Mouse (Mus musculus) T-cell, adult 2 months (primary cell): Measurements from ENCODE around the gene Abcc12.

ENCODE experiments used
- DNase-seq: peaks from one replicate; pipeline ENCODE4 v3.0.0; 2022; ENCODE audit warnings: low spot score

The Abcc12 gene

DNA sequence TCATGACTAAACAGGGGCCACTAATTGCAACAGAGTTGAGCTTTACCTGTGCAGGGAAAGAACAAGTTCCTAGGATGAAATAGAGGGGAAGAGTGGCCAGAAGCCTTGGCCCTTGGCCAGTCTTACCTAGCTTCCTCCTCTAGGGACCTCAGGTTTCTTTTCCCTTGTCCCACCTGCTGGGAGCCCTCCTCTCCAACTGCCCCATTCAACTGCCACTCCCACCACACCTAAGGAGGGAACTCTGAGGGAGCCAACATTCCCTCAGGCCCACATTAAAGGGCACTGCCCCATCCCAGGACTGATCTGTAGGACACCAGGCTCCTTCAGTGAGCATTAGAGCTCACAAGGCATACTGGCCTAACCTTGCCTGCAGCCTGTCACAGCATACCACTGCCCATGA, at the start of gene Abcc12:
TSS of gene Abcc12 (minus strand) at position 229 of the 400 bp plus-strand sequence.
- no peak for DNase-seq

DNA sequence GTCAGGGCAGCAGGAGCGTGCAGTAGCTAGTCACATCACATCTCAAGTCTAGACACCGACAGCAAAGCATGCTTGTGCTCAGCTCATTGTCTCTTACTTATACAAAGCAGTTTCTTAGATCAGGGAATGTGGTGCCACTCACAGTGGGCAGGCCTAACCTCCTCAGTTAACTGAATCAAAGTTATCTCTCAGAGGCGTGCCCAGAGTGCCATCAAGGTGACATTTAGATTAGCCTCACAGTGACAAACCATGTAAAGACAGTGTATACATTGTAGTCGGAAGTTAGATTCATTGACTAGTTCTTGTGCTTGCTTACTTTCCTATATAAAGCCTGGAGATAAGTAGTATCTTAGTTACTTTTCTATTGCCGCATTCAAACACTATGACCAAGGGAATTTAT, 49.7 kb upstream of the Abcc12 start:
- DNase-seq: no peak

DNA sequence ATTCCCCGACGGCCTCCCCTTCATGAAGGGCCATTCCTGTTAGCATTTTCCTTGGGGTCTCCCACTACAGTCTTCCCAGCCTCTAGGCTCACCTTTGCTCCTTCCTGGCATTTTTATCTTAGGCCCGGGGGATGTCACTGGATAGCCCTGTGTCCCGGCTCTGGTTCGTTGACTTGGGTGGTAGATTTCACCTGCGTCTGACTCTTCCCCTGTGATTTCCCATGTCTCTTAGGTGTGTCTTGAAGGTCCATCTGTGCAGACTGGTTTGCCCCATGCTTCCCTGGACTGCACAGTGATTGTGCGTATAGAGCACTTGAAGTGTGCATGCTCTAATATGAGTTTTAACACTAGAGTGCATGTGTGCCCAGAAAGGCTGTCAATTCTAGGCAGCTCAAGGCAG, 44.4 kb upstream of the Abcc12 start:
- DNase-seq: peak; percentile 2

DNA sequence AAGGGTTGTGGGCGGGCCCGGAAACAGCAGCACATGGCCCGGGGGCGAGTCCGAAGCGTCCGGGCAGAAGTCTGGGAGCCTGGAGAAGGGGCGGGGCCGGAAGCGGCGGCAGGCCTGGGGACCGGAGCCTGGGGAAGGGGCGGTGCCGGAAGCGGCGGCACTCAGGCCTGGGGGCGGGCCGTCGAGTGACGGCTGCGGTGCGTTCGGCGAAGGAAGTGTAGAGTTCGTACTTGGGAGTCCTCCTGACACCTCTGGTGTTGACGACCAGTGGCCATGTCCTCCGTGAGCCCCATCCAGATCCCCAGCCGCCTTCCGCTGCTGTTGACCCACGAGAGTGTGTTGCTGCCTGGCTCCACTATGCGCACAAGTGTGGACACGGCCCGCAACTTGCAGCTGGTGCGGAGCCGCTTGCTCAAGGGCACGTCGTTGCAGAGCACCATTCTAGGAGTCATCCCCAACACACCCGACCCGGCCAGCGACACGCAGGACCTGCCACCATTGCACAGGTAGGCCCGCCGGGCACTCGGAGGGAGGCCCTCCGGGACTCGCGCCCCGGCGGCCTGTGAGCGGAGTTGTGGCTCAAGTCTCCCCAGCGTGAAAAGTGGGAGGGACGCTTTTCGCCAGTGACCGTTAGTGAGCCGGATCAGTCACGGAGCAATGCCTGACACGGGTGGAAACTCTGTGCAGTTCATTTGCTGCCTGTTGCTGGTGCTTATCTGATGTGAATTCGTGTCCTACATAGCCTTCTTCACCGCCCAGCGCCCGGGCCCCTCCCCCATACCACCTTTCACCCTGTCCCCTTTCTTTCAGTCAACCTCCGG, 43.6 kb upstream of the Abcc12 start, which contains the start of gene Lonp2:
TSS of gene Lonp2 (plus strand) at position 133 of the 821 bp plus-strand sequence.
- DNase-seq: peak; percentile 96

DNA sequence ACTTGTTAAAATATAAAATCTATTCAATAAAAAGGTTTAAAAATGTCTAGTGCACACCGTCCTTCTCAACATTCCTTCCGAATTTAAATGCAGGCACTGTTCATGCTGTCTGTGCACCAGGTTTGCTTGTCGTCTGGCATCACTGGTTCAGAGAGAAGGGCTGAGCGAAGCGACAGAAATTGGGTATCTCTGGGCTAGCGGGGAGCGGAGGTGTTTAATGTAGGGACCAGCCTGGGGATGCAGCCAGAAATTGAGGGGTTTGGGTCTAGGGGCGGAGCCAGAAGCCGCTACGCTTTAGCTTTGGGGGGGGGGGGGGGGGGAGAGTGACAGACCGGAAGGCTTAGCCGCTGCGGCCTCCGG, 43.0 kb upstream of the Abcc12 start:
- DNase-seq: no peak

DNA sequence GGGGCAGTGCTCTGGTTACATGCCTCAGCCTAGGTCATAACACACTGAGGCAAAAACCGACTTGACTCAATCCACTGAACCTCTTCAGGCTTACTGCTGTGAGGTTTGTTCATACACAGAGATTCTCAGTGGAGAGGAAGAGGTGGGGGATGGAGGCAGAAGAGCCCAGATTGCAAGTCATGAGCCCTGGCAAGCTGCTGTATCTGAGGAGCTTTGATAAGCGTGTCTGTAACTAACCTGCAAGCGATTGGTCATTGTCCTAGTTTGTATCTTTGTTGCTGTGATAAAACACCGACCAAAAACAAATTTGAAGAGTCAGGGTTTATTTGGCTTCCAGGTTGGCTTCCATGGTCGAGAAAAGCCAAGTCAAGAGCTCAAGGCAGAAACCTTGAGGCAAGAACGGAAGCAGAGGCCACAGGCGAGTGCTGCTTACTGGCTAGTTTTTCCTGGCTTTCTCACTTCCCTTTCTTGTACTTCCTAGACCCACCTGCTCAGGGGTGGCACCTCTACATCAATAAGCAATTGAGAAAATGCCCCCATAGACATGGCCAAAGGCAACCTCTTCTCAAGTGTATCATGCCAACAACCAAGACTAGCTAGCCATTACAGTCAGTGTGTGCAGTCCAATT, 37.4 kb upstream of the Abcc12 start:
- DNase-seq: no peak

DNA sequence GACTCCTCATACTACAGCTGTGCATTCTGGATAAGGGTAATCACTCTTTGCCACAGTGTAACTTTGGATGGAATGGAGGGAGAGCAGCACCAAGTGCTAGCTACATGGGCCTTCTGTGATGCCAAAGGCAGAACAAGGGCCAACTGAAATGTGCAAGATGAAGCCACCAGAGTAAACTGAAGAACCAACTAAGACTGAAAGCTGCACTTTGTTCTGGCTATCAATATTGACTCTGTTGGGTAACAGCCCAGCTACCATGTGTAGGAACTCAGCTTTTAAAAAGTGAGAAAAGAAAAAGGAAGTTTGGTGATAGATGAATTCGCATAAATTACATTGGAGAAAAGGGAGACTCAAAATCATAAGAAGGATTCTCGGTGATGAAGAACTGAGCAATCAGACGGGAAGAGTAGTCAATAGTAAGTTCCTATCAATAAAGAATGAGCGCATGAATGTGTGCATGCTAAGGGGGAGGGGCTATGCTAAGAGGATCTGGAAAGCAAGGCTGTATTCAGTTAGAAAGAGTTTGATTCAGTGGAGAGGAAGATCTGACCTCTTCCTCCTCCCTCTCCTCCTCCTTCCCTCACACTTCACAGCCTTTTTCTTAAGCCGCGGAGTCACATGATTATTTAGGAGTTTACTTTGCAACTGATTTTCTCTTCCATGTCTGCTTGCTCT, 34.7 kb upstream of the Abcc12 start:
- no peak for DNase-seq

DNA sequence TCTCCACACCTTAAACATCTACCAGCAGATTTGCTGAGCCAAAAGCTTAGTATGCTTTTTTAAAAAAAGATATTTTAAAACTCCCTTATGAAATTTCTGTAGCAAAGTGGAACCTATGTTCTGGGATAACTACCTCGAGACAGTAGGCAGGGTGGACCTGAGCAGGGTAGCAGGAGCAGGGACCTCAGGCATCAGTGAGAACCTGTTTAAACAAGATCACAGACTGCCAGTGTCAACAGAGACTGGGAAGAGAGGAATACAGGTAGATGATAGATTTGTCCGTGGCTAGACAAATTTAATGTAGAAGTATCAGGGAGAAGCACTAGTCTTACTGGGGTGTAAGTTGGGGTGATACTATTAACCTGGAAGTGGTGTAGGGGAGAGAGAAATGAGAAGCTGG, 33.3 kb upstream of the Abcc12 start:
- no peak for DNase-seq

DNA sequence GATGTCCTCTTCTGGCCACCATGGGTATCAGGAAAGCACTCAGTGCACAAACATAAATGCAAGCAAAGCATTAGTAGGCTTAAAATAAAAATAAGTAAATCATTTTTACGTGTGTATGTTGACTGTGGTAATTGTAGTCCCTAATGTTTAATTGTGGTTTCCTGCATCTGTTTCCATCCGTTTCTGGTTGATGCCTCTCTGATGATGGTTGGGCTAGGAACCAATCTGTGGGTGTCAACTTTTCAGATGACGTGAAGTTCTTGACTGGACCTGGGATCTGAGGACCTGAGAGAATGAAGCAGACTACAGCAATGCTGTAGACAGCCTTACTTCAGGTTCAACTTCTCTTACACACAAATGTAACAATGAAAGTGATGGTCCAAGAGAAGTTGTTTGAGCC, 24.2 kb upstream of the Abcc12 start:
- DNase-seq: no peak

DNA sequence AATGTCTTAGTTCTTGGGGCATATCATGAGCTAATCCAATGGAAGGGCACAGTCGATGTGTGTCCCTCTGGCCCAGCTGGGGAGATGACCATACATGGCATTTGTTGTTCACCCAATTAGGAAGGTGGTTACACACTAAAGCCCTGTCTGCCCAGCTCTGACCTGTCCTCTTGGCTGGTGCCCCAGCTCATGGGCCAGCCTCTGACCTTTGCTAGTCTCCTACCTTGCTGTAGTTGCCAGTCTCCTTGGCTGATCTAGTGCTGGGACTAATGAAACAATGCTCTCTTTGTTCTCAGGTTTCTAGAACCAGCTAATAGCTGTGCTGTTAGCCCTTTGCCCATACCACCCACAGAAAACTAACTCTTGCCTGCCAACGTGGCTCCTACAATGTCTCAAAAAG, 22.7 kb upstream of the Abcc12 start:
- no peak for DNase-seq

DNA sequence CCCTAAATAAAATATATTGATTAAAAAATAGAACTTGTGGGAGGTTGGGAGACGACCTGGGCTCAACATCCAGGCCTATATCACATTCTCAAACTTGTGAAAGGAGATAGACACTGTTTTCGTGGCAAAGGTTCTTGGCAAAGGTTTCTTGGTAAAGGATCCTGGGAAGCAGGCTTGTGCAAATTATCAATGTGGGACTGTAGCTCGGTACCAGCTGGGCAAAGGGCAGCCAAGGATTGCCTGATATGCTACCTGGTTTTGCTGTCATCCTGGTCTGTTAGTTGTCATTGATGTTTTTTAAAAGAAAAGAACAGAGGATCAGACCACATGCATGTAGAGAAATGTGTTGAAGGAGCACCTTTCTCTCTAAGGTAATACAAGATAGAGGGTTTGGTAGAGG, 19.8 kb upstream of the Abcc12 start:
- DNase-seq: no peak

DNA sequence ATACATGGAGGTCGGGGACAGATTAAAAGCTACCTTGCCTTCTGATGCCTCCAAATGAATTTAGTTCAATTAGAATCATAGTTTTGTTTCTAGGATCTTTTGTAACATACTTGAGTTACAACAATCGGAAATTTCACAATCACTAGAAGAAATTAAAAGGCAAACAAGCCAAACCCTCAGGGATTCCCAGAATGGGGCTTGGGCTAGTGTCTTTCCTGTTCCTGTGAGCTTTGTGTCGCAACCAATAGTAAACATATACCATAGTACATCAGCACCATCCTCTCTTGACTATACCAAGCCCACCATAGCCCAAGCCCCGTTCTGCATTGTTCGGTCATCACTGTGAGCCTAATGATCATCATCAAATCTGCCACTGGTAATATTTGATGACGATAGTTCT, 18.8 kb upstream of the Abcc12 start:
- no peak for DNase-seq

DNA sequence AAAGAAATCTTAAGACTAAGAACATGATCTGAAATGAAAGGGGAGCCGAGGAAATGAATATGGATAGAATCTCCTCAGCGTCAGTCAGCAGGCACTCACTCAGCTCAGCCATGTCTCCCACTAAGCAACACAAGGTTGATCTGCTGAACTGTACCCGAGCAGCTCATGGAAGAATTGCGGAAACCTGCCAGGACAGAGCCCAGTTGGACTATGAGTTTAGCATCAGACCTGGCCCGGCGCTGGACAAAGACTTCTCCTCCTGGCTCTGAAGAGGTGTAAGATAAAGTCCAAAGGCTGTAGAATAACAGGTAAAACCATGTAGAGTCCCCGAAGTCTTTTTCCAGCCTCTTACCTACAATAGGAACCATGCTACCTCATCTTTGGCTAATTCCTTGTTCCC, 17.2 kb upstream of the Abcc12 start:
- DNase-seq: no peak

DNA sequence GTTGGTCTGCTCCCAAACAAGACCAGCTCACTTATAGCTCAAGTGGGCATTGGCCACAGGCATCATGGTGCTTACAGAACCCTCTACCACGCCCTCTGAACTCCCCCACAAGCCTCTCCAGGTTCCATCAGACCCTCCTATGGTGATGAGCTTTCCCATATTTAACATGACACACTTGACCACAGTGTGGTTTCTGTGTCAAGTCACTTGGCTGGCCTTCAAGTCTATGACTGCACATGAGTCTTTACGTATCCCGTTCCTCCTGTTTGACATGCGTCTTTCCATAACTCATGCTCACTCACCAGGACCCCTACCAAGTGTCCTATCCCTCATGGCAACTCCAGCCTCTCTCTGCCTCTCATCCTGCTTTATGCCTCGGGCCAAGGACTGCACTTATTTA, 15.2 kb upstream of the Abcc12 start:
- no peak for DNase-seq

DNA sequence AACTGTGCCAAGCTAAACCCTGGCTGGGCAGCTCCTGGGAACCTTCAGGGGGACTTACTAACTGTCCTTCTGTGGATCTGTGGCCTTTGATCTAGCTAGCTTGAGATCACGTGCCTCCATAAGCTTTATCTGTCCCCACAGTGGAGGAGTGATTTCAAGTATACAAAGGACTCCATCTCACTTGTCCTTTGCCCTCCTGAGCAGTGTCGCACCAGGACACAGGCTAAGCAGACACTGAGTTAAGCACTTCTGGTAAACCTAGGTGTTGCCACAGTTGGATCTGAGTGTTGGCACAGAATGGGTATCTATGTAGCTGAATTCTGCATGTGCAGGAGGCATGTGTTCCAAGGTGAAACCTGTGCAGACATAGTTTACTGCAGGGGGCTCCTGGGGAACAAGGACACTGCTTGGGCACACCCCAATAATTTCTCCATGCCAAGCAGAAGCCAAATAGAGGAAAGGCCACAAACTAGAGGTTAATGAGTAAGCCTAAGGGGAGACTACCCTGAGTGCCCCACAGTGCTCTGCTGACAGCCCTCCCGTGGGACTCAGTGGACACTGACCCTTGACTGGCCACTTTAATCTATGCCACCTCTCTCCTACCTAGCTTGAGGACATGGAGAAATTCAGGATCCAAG, 13.8 kb upstream of the Abcc12 start:
- DNase-seq: no peak

DNA sequence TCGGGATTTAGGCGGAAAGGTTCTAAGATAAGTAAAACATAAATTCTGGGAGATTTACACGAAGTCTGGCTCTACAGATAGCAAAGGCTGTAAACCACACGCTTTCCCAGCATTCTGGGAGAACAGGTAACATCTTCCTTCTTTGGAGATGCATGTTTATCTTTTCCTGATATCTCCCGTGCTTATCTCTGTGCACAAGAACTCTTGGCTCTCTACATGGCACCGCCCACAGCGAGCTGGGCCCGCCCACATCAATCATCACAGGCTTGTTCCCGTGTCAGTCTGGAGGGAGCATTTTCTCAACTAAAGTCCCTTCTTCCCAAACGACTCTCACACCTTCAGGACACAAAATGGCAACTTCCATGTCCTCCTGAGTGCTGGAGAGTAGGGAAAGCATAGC, 12.6 kb upstream of the Abcc12 start:
- DNase-seq: no peak

DNA sequence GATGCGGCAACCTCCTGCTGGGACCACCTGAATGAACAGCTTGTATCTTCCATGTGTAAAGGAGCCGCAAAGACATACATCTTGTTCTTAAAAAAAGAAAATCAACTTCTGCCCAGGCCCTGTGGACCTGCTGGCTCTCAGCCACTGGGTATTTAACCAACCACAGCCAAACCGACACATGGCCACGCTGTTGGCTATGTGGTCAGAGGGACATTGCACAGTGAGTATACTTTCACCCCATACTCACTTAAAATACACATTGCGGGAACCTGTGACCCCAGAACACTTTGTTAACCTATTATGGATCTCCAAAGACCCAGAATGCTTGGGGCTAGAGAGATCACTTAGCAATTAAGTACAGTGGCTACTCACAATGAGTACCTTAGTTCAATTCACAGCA, 7.9 kb upstream of the Abcc12 start:
- DNase-seq: no peak

DNA sequence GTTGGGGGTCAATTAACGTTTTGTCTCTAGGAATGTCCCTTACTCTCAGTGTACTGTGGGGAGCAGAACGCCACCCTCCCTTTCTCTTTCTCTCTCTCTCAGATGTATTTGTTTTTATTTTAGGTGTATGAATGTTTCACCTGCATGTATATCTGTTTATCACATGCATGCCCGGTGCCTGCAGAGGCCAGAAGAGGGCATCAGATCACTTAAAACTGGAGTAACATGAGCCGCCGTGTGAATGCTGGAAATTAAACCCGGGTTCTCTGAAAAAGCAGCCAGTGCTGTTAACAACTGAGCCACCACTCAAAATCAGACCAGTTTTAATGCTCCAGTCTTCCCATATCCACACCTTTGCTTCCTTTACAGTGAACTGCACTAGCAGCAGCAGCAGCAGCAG, 6.2 kb upstream of the Abcc12 start:
- peak; percentile 11 for DNase-seq

DNA sequence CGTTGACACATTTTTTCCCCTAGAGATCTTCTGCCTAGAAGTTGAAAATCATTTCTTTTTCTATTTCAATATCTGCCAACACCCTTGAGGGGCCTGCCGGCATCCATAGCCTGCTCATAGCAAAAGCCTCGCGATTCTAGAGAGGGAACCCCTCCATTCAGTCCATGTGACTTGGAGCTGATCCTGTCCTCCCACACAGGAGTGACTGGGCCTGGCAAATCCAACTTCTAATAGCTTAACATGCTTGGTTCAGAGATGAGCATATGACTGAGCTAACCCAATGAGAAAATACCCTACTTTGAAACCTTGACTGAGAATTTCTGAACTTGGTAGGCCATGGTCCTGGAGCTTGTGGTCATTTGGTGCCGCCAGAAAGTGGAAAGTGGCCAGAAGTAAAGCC, 5.6 kb upstream of the Abcc12 start:
- no peak for DNase-seq

DNA sequence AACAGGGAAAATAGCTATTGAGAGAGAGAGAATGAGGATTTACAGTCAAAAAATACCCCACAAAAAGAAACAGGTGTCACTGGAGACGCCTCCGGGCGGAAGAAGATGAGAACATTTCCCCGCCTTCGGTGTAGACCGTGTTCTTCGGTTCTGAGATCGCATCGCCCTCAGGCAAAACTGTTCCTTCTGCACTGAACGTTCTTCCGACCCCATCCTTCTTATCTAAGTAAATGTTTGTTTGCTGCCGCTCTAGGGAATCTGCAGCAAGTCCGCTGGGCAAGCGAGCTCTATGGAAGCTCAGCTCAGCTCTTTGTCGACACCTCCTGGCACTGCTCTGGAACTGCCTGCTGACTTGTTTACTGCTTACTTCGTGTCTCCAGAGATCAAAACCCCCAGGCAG, 5.0 kb upstream of the Abcc12 start:
- peak; percentile 80 for DNase-seq

DNA sequence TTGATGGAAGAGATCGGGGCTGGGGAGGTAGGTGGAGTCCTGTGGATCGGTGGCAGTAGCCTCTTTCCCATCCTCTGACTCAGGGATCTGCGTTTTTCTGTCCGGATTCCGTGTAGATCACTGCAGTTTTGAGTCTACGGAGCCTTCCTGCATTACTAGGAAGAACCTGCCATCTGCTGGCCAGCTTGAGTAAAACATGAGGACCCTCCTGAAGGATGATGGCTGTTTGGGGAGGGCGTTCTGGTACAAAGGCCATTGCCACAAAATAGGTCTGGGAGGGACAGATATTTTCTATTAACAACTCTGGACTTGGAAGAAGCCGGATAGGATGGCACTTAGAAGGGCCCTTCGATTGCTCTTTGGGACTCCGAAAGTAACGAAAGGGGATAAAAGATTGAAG, 4.6 kb upstream of the Abcc12 start:
- DNase-seq: peak; percentile 70

DNA sequence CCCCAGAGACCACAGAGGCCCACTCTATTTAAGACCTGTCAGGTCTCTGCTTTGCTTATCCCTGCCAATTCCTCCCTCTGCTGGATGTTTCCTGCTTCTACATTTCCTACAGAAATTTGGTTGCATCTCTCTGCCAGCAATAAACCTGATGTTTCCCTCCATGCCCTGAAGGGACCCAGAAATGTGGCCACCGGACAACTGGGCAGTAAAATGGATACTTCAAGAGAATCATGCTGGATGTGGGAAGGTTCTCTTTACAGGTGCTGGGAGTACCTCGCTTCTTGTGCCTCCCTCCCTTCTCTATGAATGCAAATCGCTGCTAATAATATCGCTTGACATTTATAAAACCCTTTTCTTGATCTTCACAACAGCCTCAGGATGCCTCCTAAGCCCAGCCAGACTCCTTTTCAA, 1.4 kb upstream of the Abcc12 start:
- DNase-seq: no peak

DNA sequence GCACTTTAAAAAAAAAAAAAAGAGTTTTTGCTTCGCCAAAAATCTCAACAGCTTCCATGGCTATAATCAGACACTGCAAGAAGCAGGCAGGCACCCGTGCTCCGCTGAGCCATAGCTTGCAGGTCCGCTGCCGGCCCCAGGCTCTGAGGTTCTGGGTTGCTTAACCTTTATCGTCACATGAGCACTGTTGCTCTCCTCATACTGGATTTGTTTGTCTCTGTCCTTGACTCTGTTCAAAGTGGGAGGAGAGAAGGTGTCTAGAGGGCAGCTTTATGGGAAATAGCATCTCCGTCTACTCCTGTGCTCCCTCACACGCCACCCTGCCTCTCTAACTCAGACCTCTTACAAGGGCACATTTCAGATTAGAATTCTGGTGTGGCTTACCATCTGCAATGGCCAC, 1.8 kb downstream of the Abcc12 start:
- DNase-seq: no peak
